Mouse (Mus musculus) C2C12 (cell line): Measurements from ENCODE around the gene Mre11a. TPM values are rescaled to one million over a fixed set of nuclear protein-coding genes. Genes with fewer than 3 reads are reported as not detected.

Source experiments
- H3K27me3 ChIP-seq: one replicate; pipeline ENCODE4 v1.6.1; 2011; ENCODE audit not compliant: control insufficient read depth, insufficient read depth, insufficient read length
- H3K36me3 ChIP-seq: one replicate; pipeline ENCODE4 v1.6.1; 2011; ENCODE audit not compliant: control insufficient read depth, insufficient read depth
- H3K4me3 ChIP-seq: one replicate; pipeline ENCODE4 v1.5.1; 2011; ENCODE audit warnings: mild to moderate bottlenecking, control low read depth; ENCODE audit not compliant: poor library complexity, insufficient read depth, severe bottlenecking
- H3K79me2 ChIP-seq: one replicate; pipeline ENCODE4 v1.6.1; 2011; ENCODE audit not compliant: control insufficient read depth, insufficient read depth
- H3K79me3 ChIP-seq: one replicate; pipeline ENCODE4 v1.6.1; 2011; ENCODE audit warnings: low read depth, control low read depth
- H3ac ChIP-seq: one replicate; pipeline ENCODE3; 2011; ENCODE audit warnings: low read depth; ENCODE audit not compliant: control insufficient read depth, insufficient read length
- CEBPB ChIP-seq: IDR thresholded peaks from one replicate; pipeline ENCODE4 v1.6.1; 2011; ENCODE audit warnings: low read depth, mild to moderate bottlenecking, control low read depth, moderate library complexity
- CTCF ChIP-seq: IDR thresholded peaks from one replicate; pipeline ENCODE4 v1.5.1; 2011; ENCODE audit not compliant: control insufficient read depth, insufficient read depth, insufficient read length
- FOSL1 ChIP-seq: IDR thresholded peaks from one replicate; pipeline ENCODE4 v1.8.0; 2011; ENCODE audit warnings: mild to moderate bottlenecking, low read length; ENCODE audit not compliant: poor library complexity, insufficient read depth, severe bottlenecking
- MAX ChIP-seq: IDR thresholded peaks from one replicate; pipeline ENCODE4 v1.6.1; 2011; ENCODE audit warnings: mild to moderate bottlenecking, control low read depth
- MYOD1 ChIP-seq: IDR thresholded peaks from one replicate; pipeline ENCODE4 v1.6.1; 2011; ENCODE audit warnings: low read depth; ENCODE audit not compliant: control insufficient read depth, insufficient read length
- MYOG ChIP-seq: IDR thresholded peaks from one replicate; pipeline ENCODE4 v1.6.1; 2011; ENCODE audit not compliant: control insufficient read depth, insufficient read length; ENCODE audit errors: extremely low read depth
- USF1 ChIP-seq: IDR thresholded peaks from one replicate; pipeline ENCODE4 v1.6.1; 2011; ENCODE audit warnings: low read depth, mild to moderate bottlenecking, control low read depth, moderate library complexity
- polyA plus RNA-seq: library from polyadenylated mRNA; unstranded; fragments of >200 nt; fragmentation: generic; extraction: Trizol; gene quantifications from one replicate; pipeline ENCODE4 v1.2.1, GENCODE M21; 2012; ENCODE audit warnings: missing spikeins

Mre11a gene
- polyA plus RNA-seq, 1 experiment = 16.2 TPM

GRCm38 (mm10) chr9:14858170-14858706, 73.8 kb downstream of the Mre11a start:
- no peaks in the 10 kb centered on the region for H3K79me2 ChIP-seq
- TF ChIP-seq USF1 (no peak), MYOD1 (no peak)
- no peaks in the 10 kb centered on the region for H3K79me3 ChIP-seq
- no peaks in the 10 kb centered on the region for H3K36me3 ChIP-seq
- H3K27me3 ChIP-seq = peaks cover 48% of the 10 kb centered on the region
- no peak overlapping the region for H3K4me3 ChIP-seq
- H3ac ChIP-seq = no peak overlapping the region

GRCm38 (mm10) chr9:14858782-14859181, 74.3 kb downstream of the Mre11a start:
- Histone ChIP-seq H3K4me3 (no peak overlapping the region), H3K79me3 (no peaks in the 10 kb centered on the region), H3ac (no peak overlapping the region), H3K36me3 (no peaks in the 10 kb centered on the region), H3K79me2 (no peaks in the 10 kb centered on the region), H3K27me3 (peaks cover 52% of the 10 kb centered on the region)
- TF ChIP-seq CEBPB (no peak), MYOD1 (no peak), MYOG (no peak), USF1 (no peak), CTCF (no peak), FOSL1 (no peak), MAX (no peak)

GRCm38 (mm10) chr9:14859868-14860639, 75.6 kb downstream of the Mre11a start, which contains the start of gene Gpr83:
Gene Gpr83 (plus strand): TSS chr9:14860210.
- H3K79me3 ChIP-seq = no peaks in the 10 kb centered on the region
- H3K36me3 ChIP-seq = no peaks in the 10 kb centered on the region
- H3K79me2 ChIP-seq = no peaks in the 10 kb centered on the region
- no peak within 1 kb of the TSS for H3K4me3 ChIP-seq
- no peak within 1 kb of the TSS for H3ac ChIP-seq
- H3K27me3 ChIP-seq = peaks cover 57% of the 10 kb centered on the region
- no peak for TF ChIP-seq MYOG
- no peak for TF ChIP-seq MYOD1
- no peak for TF ChIP-seq USF1
- TF ChIP-seq CTCF = no peak
- no peak for TF ChIP-seq FOSL1
- no peak for TF ChIP-seq CEBPB
- TF ChIP-seq MAX = no peak

- H3K79me2 ChIP-seq = no peaks in the 10 kb centered on the region
- no peaks in the 10 kb centered on the region for H3K79me3 ChIP-seq
- no peak for TF ChIP-seq USF1
- TF ChIP-seq MYOD1 = no peak
- no peak for TF ChIP-seq MYOG
- no peak for TF ChIP-seq FOSL1
- no peak overlapping the region for H3K4me3 ChIP-seq
- H3K36me3 ChIP-seq = no peaks in the 10 kb centered on the region
- H3ac ChIP-seq = no peak overlapping the region
- H3K27me3 ChIP-seq = peaks cover 57% of the 10 kb centered on the region
Measured at GRCm38 (mm10) chr9:14863126-14863525, 78.7 kb downstream of the Mre11a start.

GRCm38 (mm10) chr9:14864726-14865125, 80.3 kb downstream of the Mre11a start:
- no peak overlapping the region for H3K4me3 ChIP-seq
- TF ChIP-seq USF1 = no peak
- no peaks in the 10 kb centered on the region for H3K79me3 ChIP-seq
- H3K79me2 ChIP-seq = no peaks in the 10 kb centered on the region
- no peaks in the 10 kb centered on the region for H3K36me3 ChIP-seq
- H3ac ChIP-seq = no peak overlapping the region
- peaks cover 44% of the 10 kb centered on the region for H3K27me3 ChIP-seq

DNA sequence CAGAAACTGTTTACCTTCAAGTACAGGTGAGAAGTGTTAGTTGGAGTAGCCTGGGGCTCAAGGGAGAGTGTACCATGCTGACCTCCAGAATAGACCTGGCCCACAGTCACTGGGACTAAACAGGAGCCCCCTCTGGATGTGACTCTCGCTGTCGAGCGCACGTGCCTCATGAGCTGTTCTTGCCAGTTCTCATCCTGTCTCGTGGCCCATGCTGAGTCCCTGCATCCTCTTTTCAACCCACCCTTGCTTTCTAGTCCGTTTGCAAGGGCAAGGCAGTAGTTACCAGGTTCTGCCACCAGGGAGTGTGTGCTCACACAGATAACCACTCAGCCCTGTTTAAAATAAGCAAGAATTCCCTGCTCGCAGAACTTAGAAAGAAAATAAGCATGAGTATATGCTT, 82.5 kb downstream of the Mre11a start:
- no peaks in the 10 kb centered on the region for H3K79me2 ChIP-seq

More for the DNA sequence above, 82.5 kb downstream of the Mre11a start:
- no peaks in the 10 kb centered on the region for H3K36me3 ChIP-seq
- no peak overlapping the region for H3ac ChIP-seq
- peaks cover 23% of the 10 kb centered on the region for H3K27me3 ChIP-seq
- H3K4me3 ChIP-seq = no peak overlapping the region
- TF ChIP-seq MYOG (no peak), MAX (no peak), CTCF (no peak), USF1 (no peak), MYOD1 (no peak), FOSL1 (no peak), CEBPB (no peak)
- H3K79me3 ChIP-seq = no peaks in the 10 kb centered on the region
